Mouse (Mus musculus) erythroid progenitor cell, adult 5-6 weeks (primary cell): ENCODE results near the gene Ccdc62. TPM values are rescaled to one million over a fixed set of nuclear protein-coding genes. Genes with fewer than 3 reads are reported as not detected.

ENCODE experiments used
- ATAC-seq: replicated peaks from 2 replicates; pipeline ENCODE4 v1.8.0; 2016; ENCODE audit warnings: moderate number of reproducible peaks, mild to moderate bottlenecking, moderate TSS enrichment, inconsistent platforms; ENCODE audit not compliant: poor library complexity, low FRiP score, severe bottlenecking
- total RNA-seq, 2 experiments: library from RNA; stranded (forward) in 1 of 2; stranded (reverse) in 1 of 2; fragments of 150-400 nt in 1 of 2; fragments of 186-747, 209-891 nt in 1 of 2; gene quantifications; 2 replicates each; pipeline versions ENCODE4 v1.2.3 to v1.2.4; 2015 to 2017; ENCODE audit warnings: low replicate concordance in 2 of 2

The Ccdc62 gene
- total RNA-seq, 2 experiments from 2014 or later, result 15.9 TPM; not detected in 1

DNA sequence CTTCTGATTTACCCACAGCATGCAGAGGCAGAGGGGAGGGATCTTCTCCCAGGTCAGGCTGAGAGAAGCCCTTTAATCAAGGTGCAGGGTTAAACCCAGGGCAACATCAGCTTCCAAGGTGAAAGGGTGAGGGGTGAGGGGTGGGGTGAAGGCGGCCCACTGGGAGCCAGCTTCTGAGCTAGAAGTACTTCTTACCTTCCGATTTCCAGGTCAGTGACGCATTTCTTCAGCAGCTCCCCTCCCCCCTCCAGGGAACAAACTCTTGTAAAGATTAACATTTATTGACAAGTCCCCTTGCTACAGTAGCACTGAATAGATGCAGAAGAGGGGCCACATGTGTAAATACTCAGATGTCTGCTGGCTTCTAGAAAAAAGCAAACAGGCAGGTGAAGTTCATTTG lies 46.8 kb downstream of the Ccdc62 start:
- no peak for ATAC-seq

DNA sequence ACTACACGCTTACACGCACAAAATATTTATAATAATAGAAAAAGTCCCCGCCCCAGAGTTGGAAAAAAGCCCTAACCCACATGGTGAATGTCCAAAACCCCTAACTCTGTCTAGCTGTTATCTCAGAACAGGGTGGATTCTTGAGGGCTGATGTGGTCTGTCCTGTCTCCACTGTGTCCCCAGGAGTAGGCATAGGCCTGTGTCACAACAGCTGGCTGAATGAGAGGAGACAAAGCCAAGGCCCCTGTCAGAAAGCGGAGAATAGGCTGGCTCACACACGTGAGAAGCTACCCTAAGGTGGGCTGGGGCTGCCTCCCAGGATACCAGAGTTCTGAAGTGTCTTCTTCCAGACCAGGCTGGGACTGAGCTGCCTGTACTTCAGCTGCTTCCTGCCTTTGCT lies 47.7 kb downstream of the Ccdc62 start:
- ATAC-seq, result no peak

DNA sequence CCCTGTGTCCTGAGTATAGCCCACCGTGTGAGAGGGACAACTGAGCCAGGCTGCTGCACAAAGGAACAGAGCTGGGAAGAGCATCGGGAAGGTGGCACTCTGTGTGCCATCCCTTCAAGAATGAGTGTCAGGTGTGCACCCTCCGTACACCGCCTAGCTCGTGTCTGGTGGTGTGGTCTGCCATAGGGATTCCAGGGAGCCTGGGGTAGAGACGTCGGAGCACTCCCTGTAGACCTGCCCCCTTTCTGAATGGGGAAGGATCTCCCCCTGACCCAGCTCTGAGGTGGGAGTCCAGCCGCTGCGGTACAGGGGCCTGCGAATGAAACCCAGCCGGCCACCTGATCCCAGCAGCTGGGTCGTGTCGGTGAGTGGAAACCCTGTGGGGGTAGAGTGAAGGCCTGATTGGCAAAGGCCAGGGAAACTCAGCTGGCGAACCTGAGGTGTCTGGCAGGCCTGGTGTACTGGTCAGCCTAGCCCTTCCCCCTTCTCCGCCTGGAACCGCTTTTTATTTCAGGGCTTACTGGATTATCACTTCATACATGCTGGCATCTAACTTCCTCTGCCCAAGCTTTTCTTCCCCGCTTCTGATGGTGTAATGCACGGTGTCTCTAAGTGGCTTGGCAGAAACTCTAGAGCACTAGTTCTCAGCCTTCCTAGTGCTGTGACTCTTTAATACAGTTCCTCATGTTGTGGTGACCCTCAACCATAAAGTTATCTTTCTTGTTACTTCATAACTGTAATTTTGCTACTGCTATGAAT lies 48.9 kb downstream of the Ccdc62 start:
- 0 out of 2 replicates have a peak, but pooled peaks have one; percentile 13 for ATAC-seq

DNA sequence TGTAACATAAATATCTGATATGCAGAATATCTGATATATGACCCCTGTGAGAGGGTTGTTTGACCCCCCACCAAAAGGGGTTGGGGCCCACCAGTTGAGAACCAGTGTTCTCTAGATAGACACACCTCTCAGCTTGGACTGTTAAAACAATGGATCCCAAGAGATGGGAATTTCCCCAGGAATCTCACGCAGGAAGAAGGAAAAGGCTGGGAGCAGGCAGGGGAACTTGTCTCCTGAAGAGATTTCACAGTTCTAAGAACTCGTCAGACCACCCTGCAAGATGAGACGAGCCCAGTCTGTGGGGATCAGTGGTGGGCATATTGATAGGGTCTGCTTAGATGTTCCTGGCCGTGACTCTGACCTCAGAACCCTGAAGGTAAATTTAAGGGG lies 49.5 kb downstream of the Ccdc62 start:
- ATAC-seq, result no peak

DNA sequence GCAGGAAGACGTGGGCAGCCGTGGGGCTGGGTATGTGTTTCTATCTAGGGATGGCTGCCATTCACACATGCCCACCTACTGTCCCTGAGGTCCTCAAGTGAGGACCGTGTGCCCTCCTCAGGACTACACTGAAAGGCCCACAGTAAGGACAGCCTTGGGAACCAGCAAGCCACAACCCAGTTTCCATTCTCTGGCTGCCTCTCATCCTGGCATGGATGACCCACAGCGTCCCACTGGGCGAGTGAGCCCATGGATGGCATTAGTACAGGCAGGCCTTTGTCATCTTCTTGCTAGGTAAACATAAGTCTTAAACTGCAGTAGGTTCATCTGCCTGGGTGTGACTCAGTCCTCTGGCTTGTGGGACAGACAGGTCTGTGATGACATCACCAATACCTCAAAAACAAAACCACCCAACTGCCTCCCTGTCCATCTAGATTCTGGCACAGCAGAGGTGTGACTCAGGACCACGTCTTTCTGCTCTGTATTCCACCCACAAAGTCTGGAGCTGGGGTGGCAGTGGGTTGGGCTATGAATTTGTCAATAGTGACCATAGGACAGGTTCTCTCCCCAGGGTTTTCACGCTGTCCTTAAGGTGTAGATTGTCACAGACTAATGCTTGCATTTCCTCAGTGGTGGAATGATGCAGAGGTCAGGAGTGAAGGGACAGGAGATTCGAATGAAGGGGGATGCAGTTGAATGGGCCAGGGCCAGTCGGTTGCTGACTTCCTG lies 50.2 kb downstream of the Ccdc62 start:
- no peak for ATAC-seq

DNA sequence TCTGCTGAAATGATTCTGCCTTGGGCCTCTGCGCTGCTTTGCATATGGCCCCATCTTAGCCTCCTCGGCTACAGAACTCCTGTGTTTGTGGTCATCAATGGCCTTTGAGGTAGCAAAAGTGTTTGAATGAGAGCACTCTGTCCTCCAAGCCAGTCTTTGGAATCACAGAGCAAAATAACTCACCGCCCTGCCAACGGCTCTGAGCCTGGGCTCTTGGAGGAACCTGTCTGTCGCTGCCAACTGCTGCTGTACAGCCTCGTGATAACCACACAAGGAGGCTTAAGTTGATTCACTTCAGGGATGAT lies 50.7 kb downstream of the Ccdc62 start:
- no peak for ATAC-seq

DNA sequence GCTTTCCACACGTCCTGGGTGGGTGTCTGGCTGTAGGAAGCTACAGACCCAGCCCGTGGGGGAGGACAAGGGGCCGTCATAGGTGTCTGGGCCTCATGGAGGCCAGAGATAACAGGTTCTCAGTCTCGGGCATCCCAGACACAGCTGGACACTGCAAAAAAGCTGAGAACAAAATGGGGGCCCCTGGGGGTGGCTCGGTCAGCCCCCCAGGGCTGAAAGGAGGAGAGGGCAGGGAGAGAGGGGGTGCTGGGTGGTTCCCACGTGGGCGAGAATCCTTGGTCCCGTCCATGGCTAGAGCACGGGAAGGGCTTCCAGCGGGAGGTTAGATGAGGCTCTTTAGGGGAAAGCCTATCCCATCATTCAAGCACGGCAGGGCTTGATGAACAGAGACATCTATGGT lies 52.4 kb downstream of the Ccdc62 start:
- ATAC-seq, result no peak

DNA sequence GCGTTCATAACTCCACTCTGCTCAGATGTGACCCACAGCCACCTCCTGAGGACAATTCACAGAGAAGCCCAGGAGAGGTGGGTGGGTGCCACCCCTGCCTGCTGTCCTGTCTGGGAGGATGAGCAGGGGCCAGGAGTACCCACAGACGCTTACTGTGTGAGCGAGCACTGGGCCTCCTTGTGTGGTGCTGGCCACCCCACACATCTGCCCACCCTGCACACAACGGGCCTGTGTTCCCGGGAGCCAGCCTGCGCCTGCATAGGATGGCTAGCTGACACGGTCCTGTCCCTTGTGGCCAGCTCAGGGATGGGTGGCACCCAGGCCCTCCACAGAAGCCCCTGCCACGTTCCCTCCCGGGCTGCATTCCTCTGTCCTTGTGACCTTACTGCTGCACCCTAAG lies 55.0 kb downstream of the Ccdc62 start:
- ATAC-seq, result no peak

DNA sequence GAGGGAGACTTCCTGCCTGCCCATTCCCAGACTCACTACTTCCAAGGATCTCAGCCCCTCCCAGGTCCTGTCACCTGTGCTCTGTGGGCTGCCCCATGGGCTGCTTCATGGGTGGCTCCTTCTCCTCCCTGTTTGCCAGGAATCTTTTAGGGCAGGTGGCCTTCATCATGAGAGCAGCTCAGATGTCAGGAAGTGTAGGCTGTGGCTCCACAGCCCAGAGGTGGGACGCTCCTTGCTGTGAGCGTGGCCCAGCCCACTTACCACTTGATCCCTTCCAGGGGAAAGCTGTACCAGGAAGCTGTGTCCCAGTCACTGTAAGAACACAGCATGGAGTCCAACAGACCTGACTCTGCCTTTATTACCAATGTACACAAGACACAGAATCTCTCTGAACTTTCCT lies 56.4 kb downstream of the Ccdc62 start:
- no peak for ATAC-seq

DNA sequence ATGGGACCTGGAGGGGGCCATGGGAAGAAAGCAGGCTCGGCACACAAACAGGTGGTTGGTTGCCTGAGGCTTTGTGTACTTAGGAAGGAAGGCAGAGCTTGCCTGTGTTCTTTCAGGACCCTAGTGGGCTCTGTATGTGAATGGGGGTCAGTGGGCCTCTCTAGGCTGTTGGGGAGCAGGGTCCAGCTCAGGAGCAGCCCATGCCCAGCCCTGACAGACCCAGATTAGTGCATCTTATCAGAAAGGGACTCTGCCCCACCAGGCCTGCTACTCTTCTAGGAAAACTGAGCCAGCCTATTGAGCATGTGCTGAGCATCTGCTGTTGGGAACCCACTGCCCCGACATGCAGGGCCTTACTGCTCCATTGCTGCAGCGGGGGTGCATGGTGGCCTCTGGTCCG lies 57.0 kb downstream of the Ccdc62 start:
- ATAC-seq, result no peak

DNA sequence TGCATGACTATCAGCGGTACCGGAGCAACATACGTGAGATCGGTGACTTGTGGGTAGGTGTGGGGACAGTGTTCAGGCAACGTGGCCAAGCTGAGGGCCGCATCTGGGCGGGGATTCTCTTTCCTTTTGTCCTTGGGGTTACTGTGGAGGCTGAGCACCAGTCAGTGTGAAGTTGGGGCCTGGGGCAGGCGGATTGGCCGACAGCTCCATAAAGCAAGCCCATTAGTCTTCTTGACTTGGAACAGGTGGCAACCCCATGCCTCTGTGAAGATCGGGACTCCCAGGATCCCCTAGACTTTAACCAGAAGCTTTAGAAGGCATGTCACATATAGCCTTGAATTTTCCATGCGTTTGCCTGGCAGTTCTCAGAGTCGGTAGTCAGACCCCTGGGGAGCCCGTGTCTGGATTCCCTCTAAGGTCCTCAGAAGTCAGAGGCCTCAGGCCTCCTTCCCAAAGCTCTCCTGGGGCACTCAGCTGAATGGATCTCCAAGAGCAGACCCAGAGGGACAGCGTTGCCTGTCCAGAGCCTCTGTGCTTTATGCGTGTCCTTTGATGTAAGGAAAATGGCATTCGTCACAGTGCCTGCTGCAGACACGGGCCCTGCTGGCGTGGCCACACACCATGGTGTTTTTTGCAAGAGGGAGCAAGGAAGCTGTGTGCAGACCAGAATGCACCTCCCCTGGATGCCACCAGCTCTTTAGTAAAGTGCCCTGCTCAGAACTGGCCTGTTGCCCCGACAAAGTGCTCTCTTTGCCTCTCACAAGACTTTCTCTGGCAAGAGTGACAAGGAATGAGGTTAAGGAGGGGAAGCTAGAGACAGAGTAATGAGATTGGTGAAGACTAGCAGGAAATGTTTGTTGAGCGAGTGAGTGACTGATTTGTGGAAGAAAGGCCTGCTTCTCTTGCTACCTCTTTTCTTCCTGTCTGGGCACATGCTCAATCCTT lies 59.7 kb downstream of the Ccdc62 start:
- ATAC-seq, result no peak

DNA sequence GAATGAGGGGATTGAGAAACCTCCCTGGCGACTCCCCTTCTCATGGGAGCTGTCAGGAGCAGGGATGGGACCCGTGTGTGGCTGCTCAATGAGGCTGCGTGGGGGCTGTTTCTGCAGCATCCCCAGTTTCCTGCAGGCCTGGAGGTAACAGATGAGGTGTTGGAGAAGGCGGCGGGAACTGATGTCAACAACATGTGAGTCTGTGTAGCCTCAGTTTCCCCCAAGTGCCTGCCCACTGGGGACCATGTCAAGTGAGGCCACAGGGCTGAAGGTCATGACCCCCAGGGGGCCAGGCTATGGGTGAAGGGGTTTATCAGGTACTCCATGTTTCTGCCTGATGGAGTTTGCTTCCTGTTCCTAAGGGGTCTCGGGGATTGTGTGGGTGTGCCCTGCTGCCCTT lies 60.8 kb downstream of the Ccdc62 start:
- ATAC-seq, result no peak

DNA sequence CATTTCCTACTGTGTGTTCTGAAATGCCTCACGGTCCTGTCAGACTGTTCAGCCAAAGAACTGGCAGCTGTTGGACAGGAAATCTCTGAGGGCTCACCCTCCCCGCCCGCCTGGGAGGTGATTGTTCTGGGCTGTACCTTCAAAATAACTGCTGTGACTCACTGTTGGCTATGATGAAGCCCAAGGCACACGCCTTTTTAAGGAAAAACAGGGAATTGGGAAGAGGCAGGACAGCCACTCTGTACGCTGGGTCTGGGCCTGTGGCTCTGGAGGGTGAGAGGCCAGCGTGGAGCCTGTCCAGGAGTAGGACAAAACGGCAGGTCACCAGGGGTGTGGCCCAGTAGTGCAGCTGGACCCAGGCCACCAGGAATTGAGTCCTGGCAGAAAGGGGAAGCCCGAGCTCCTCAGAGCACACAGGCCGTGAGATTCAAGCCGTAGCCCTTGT lies 61.7 kb downstream of the Ccdc62 start:
- no peak for ATAC-seq

DNA sequence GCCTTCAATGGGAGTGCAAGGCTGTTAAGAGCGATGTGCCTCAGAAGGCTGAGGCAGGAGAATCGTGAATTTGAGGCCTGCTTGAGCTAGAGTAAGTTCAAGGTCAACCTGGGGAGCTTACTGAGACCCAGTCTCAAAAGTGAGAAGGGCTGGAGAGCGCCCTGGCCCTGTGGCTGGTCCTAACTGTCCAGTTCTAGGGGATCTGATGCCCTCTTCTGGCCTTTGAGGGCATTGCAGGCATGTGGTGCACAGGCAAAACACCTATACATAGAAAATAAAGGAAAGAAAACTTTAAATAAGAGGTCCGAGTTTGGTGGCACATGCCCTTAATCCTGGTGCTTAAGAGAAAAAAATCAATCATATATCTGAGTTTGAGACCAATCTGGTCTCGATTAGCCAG lies 62.3 kb downstream of the Ccdc62 start:
- no peak for ATAC-seq

DNA sequence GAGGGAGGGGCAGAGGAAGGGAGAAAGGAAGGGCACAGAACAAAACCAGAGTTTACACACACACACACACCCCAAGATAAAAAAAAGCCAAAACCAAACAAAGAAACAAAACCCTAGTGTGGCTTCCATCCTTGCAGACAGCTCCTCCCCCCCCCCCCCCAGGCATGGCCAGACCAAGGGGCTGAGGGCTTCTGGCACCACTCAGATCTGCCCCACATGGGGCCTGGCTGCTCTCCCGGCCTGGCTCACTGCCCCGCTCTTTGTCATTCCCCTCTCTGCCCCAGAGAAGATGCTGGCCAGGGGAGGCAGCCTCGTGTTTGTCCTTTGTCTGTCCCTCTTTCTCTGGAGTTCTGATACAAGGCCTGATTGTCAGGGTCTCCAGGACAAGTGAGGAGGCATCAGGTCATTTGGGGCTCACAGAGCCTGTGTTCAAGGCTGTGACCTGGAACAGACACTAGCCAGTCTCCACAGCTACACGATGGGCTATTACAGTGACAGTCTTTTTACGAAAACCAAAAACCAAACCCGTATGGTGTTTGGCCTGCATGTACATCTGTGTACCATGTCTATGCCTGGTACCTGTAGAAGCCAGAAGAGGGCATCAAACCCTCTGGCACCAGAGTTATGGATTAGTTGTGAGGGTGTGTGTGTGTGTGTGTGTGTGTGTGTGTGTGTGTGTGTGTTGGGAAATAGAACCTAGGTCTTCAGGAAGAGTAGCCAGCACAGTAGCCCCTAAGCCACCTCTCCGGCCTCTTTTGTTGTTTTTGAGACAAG lies 63.0 kb downstream of the Ccdc62 start:
- no peak for ATAC-seq

DNA sequence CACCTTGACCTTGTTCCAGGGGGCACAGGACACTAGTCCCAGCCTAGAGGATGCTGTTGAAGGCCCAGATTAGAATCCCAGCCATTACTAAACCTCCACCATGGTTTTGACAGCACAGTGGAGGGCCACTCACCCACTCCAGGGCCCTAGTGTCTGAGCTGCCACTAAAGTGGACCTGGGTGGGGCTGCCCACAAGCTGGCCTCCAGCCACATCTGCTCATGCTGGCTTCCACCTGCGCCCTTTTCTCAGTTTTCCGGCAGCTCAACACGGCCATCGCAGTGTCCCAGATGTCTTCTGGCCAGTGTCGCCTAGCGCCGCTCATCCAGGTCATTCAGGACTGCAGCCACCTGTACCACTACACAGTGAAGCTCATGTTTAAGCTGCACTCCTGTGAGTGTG lies 64.0 kb downstream of the Ccdc62 start:
- ATAC-seq, result no peak

DNA sequence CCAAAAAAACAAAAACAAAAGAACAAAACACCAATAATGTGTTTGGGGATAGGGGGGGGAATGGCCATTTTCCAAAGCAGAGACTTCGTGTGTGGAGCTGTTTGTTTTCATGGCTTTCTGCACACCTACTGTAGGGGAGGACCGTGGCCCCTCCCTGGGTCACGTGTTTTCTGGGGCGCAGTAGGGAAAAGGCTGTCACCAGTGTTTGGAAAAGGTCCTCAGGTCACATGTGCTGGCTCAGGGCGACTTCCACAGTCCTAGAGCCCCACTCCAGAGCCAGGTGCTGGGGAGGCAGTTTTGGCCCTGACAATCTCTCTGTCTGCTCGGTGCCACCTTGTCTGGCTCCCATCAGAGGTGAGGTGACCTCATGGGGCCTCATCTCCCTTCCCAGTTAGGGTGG lies 64.9 kb downstream of the Ccdc62 start:
- ATAC-seq, result no peak

DNA sequence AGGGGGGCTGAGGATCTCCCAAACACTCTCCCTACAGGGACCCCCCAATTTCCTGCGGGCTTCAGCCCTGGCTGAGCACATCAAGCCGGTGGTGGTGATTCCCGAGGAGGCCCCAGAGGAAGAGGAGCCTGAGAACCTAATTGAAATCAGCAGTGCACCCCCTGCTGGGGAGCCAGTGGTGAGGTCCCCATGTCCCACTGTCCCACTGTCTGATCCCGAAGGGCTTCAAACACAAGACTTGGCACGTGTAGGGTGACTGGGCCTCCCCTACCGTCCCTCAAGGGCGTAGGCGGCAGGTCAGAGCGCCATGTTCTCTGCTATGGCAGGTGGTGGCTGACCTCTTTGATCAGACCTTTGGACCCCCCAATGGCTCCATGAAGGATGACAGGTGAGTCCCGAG lies 65.7 kb downstream of the Ccdc62 start:
- ATAC-seq, result no peak

DNA sequence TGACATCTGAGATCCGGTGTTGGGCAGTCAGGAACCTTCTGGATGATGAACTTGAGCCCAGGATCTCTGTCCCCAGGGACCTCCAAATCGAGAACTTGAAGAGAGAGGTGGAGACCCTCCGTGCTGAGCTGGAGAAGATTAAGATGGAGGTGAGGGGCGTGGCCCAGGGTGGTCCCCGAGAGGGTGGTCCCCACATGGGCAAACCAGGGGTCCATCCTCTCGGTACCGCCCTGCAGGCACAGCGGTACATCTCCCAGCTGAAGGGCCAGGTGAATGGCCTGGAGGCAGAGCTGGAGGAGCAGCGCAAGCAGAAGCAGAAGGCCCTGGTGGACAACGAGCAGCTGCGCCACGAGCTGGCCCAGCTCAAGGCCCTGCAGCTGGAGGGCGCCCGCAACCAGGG lies 66.2 kb downstream of the Ccdc62 start:
- no peak for ATAC-seq

DNA sequence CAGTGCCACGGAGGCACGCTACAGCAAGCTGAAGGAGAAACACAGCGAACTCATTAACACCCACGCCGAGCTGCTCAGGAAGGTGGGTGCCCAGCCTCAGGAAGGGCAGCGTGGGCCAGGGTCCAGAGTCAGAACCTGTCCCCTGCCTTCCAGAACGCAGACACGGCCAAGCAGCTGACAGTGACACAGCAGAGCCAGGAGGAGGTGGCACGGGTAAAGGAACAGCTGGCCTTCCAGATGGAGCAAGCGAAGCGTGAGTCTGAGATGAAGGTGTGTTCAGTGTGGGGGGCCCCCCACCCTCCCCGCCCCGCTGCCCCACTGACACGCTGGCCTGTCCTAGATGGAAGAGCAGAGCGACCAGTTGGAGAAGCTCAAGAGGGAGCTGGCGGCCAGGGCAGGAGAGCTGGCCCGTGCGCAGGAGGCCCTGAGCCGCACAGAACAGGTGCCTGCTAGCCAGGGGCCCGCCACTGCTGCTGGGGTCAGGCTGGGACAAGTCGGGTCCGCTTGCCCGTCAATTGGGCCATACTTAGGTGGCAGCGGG lies 66.8 kb downstream of the Ccdc62 start:
- ATAC-seq, result no peak
